Mouse (Mus musculus): ENCODE results near the gene Cebpb.

- peak; percentile 89 for TF ChIP-seq EP300 (IDR thresholded peaks at IDR 0.05)
- no peak for TF ChIP-seq CTCF (IDR thresholded peaks at IDR 0.05)
Measured at GRCm38 (mm10) chr2:167672212-167672685, 16.5 kb upstream of the Cebpb start.

Measured in lung, postnatal 0 days (tissue).